Mouse (Mus musculus): ENCODE measurements around the gene Ctbs.

- TF ChIP-seq CTCF (IDR thresholded peaks at IDR 0.05; ENCODE audit: low read depth) (no peak), EP300 (IDR thresholded peaks at IDR 0.05; ENCODE audit: low read depth) (no peak)
Measured at GRCm38 (mm10) chr3:146472657-146473056, 23.1 kb downstream of the Ctbs start.

Measured in liver, embryonic 14.5 days (tissue).